Mouse (Mus musculus) testis, adult 2 months (tissue): ENCODE measurements around the gene Amz2. TPM values are rescaled to one million over a fixed set of nuclear protein-coding genes. Genes with fewer than 3 reads are reported as not detected.
"Not testable (repeated sequence)": the region's sequence is repeated elsewhere in the genome, so short reads cannot be mapped to it uniquely, and the experiment has no call there.

Experiments
- H3K27ac ChIP-seq: fragments of 200-500 bp; 2 replicates; pipeline ENCODE4 v1.5.1; 2012; ENCODE audit warnings: low read depth, low read length; ENCODE audit not compliant: control insufficient read depth, insufficient read depth
- H3K27me3 ChIP-seq: fragments of 200-500 bp; 2 replicates; pipeline ENCODE4 v1.6.1; 2012; ENCODE audit warnings: mild to moderate bottlenecking, low read length, moderate library complexity; ENCODE audit not compliant: control insufficient read depth, insufficient read depth
- H3K36me3 ChIP-seq: fragments of 200-500 bp; 2 replicates; pipeline ENCODE4 v1.6.1; 2012; ENCODE audit warnings: mild to moderate bottlenecking, low read length; ENCODE audit not compliant: control insufficient read depth, insufficient read depth
- H3K4me1 ChIP-seq: fragments of 200-500 bp; 2 replicates; pipeline ENCODE4 v1.6.1; 2012; ENCODE audit warnings: low read length; ENCODE audit not compliant: control insufficient read depth, insufficient read depth
- H3K4me3 ChIP-seq: fragments of 200-500 bp; 2 replicates; pipeline ENCODE4 v1.5.1; 2012; ENCODE audit warnings: low read depth, mild to moderate bottlenecking, low read length, moderate library complexity, mixed read lengths; ENCODE audit not compliant: control insufficient read depth
- CTCF ChIP-seq: fragments of 200-500 bp; IDR thresholded peaks from 2 replicates; pipeline ENCODE4 v1.5.1; 2012; ENCODE audit warnings: low read depth, mild to moderate bottlenecking, inconsistent platforms, low read length, moderate library complexity; ENCODE audit not compliant: control insufficient read depth, insufficient read depth, insufficient replicate concordance
- POLR2A ChIP-seq: fragments of 200-500 bp; IDR thresholded peaks from 2 replicates; pipeline ENCODE4 v1.6.1; 2012; ENCODE audit warnings: low read depth, mild to moderate bottlenecking, inconsistent platforms, low read length, moderate library complexity; ENCODE audit not compliant: control insufficient read depth
- polyA plus RNA-seq: library from polyadenylated mRNA; depleted of rRNA; stranded (reverse); fragments of >200 nt; gene quantifications from 2 replicates; pipeline ENCODE4 v1.2.3, GENCODE M21; 2012

Amz2 gene
- polyA plus RNA-seq, 1 experiment = 458 TPM

- no peak overlapping the region for H3K4me3 ChIP-seq
- H3K4me1 ChIP-seq = no peaks in the 10 kb centered on the region
- TF ChIP-seq CTCF (no peak), POLR2A (no peak)
- H3K27me3 ChIP-seq = no peaks in the 10 kb centered on the region
- no peak overlapping the region for H3K27ac ChIP-seq
- no peaks in the 10 kb centered on the region for H3K36me3 ChIP-seq
Observed at GRCm38 (mm10) chr11:109489763-109490162, 64.0 kb downstream of the Amz2 start.

GRCm38 (mm10) chr11:109491844-109492243, 66.1 kb downstream of the Amz2 start:
- TF ChIP-seq CTCF = no peak
- TF ChIP-seq POLR2A = no peak
- no peaks in the 10 kb centered on the region for H3K27me3 ChIP-seq

GRCm38 (mm10) chr11:109492847-109493464, 67.2 kb downstream of the Amz2 start:
- not testable (repeated sequence) for H3K27me3 ChIP-seq, H3K27ac ChIP-seq, H3K4me1 ChIP-seq, H3K4me3 ChIP-seq, H3K36me3 ChIP-seq

More at GRCm38 (mm10) chr11:109491844-109492243, 66.1 kb downstream of the Amz2 start:
- H3K36me3 ChIP-seq = no peaks in the 10 kb centered on the region
- no peak overlapping the region for H3K4me3 ChIP-seq
- H3K27ac ChIP-seq = no peak overlapping the region
- peaks cover 2% of the 10 kb centered on the region; the same call in 1 of the 2 replicates for H3K4me1 ChIP-seq

- TF ChIP-seq CTCF = no peak
- no peak for TF ChIP-seq POLR2A
- no peaks in the 10 kb centered on the region for H3K27me3 ChIP-seq
- H3K27ac ChIP-seq = no peak overlapping the region
- peaks cover 2% of the 10 kb centered on the region; the same call in 1 of the 2 replicates for H3K4me1 ChIP-seq
- H3K36me3 ChIP-seq = no peaks in the 10 kb centered on the region
- no peak overlapping the region for H3K4me3 ChIP-seq
Observed at GRCm38 (mm10) chr11:109494890-109495770, 69.4 kb downstream of the Amz2 start.

- H3K4me3 ChIP-seq = no peak overlapping the region
- no peaks in the 10 kb centered on the region for H3K27me3 ChIP-seq
- H3K4me1 ChIP-seq = peaks cover 2% of the 10 kb centered on the region; the same call in 1 of the 2 replicates
- TF ChIP-seq POLR2A = no peak
- no peak for TF ChIP-seq CTCF
- H3K36me3 ChIP-seq = no peaks in the 10 kb centered on the region
- H3K27ac ChIP-seq = no peak overlapping the region
Observed at GRCm38 (mm10) chr11:109495771-109496474, 70.2 kb downstream of the Amz2 start.

GRCm38 (mm10) chr11:109496475-109496993, 70.8 kb downstream of the Amz2 start:
- no peaks in the 10 kb centered on the region for H3K36me3 ChIP-seq
- H3K27ac ChIP-seq = no peak overlapping the region
- no peak for TF ChIP-seq CTCF
- TF ChIP-seq POLR2A = no peak
- H3K27me3 ChIP-seq = no peaks in the 10 kb centered on the region
- peaks cover 2% of the 10 kb centered on the region; the same call in 1 of the 2 replicates for H3K4me1 ChIP-seq
- no peak overlapping the region for H3K4me3 ChIP-seq

- Histone ChIP-seq H3K27ac (no peak overlapping the region), H3K27me3 (no peaks in the 10 kb centered on the region), H3K36me3 (no peaks in the 10 kb centered on the region), H3K4me3 (no peak overlapping the region), H3K4me1 (peaks cover 2% of the 10 kb centered on the region; the same call in 1 of the 2 replicates)
- TF ChIP-seq CTCF (no peak), POLR2A (no peak)
Observed at GRCm38 (mm10) chr11:109496996-109497714, 71.4 kb downstream of the Amz2 start.
